Mouse (Mus musculus): ENCODE data around the gene Zan. TPM values are rescaled to one million over a fixed set of nuclear protein-coding genes. Genes with fewer than 3 reads are reported as not detected.

Gene Zan
- total RNA-seq, 1 experiment from 2014 or later = not detected

DNA sequence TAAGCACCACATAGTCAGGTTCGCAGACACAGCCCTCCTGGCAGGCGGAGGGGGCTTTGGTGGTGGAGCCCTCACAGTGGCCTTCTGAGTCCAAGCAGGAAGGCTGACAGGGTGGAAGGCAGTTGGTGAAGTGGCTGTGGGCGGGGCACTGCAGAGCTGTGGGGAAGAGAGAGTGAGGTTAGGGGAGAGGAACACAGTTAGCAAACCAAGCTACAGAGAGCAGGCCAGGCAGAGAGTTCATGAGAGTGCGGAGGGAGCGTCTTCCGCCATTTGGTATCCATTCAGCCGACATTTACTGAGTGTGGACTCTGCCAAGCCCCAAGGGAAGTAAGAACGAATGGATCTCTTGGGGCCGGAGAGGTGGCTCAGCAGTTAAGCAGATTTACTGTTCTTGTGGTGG, 57.8 kb downstream of the Zan start:
- DNase-seq = no peak

DNA sequence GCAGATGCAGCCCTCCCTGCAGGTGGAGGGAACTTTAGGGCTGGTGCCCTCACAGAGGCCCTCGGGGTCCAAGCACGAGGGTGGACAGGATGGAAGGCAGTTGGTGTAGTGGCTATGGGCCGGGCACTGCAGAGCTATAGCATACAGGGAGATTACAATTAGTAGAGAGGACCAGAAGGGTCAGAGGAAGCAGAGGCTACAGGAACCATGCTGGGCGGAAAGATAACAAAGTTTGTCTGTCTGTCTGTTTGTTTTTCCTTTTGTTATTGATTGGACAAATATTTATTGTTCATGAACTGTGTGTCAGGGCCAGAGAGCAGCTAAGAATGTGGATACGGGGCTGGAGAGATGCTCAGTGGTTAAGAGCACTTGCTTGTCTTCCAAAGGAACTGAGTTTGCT, 62.6 kb downstream of the Zan start:
- no peak for DNase-seq

DNA sequence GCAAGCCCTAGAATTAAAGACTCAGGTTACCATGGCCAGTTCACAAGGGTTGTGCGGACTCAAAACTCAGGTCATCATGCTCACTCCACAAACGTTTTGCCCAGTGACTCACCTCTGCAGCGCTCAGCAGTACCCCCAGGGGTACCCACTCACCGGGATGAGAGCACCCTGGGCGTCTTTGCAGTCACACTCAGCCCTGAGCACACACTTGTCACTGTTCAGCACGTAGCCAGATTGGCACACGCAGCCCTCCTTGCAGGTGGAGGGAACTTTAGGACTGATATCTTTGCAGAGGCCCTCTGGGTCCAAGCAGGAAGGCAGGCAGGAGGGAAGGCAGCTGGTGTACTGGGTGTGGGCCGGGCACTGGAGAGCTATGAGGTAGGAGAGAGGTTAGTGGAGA, 65.6 kb downstream of the Zan start:
- DNase-seq = no peak

DNA sequence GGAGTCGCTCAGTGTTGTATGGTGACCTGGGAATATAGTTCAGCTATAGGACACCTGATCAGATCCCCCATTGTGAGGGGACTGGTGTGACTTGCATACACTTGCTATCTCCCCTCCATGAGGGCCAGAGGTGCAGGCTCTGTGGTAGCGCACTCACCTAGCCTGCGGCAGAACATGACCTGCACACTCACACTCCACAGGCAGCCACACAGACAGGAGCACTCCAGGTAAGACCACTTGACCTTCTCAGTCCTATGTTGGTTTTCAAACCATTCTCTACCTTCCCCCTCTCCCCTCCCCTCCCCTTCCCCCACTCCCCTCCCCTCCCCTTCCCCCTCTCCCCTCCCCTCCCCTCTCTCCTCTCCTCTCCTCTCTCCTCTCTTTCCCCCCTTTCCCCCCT, 66.3 kb downstream of the Zan start:
- DNase-seq = no peak

DNA sequence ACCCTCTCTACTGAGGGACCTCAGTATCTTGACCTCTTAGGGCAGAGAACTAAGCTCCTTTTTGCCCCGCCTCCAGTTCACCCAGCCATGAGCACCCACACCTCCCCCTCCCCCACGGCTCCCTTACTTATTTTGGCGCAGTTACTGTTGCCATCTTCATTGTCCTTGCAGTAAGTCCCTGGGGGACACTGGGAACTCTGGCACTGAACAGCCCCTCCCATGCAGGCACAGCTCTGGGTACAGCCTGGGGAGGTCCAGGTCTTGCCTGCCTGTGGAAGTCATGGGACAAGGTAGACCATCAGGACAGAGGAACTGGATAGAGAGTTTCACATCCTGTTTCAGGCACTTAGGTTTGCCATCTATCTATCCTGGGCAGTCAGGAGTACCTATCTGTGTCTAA, 66.8 kb downstream of the Zan start:
- no peak for DNase-seq

DNA sequence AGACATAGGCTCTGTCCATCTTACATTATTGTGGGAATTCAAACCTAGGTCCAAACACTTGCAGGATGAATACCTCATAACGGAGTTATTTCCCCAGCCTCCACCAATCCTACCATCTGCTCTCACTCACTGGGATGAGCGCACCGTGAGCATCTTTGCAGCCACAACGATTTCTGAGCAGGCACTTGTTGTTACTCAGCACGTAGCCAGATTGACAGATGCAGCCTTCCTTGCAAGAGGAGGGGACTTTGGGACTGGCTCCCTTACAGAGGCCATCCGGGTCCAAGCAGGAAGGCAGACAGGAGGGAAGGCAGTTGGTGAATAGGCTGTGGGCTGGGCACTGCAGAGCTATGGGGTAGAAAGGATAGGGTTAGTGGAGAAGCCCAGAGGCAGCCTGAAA, 67.4 kb downstream of the Zan start:
- DNase-seq = no peak

DNA sequence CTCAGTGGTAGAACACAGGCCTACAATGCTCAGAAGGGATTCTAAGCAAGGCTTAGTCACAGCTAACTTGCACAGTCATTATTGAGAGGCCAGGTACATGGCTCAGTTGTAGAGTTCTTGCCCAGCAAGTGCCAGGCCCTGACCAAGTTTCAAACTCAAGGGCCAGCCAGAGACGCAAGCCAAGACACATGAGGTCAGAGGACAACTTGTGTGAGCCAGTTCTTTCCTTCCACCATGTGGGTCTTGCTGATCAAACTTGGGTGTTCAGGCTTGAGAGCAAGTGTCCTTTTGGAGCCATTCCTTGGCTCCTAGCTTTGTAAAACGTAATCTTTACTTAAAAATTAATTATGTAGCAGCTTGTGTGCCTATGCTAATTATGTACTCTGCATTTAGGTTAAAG, 72.8 kb downstream of the Zan start:
- DNase-seq = peak; percentile 44

DNA sequence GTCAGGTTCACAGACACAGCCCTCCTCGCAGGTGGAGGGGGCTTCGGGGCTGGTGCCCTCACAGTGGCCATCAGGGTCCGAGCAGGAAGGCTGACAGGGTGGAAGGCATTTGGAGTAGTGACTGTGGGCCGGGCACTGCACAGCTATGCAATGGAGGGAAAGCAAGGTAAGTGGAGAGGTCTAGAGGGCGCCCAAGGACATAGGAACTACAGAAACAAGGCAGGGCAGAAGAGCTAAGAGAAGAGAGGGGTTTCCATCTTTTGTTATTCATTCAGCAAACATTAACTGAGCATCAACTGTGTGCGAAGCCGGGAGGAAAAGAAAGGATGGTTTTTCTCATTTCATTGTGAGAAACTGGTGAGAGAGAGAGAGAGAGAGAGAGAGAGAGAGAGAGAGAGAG, 82.4 kb downstream of the Zan start:
- DNase-seq = no peak

DNA sequence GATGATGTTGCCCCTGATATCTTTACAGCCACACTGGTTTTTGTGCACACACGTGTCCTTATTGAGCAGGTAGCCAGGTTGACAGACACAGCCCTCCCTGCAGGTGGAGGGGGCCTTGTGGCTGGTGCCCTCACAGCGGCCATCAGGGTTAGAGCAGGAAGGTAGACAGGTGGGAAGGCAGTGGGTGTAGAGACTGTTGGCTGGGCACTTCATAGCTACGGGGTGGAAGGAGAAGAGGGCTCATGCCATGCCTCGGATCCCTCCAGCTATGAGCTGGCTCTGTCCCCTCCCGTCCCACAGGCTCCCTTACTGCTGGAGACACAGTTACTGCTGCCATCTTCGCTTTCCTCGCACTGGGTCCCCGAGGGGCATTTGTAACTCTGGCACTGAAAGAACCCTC, 85.2 kb downstream of the Zan start:
- DNase-seq = no peak

DNA sequence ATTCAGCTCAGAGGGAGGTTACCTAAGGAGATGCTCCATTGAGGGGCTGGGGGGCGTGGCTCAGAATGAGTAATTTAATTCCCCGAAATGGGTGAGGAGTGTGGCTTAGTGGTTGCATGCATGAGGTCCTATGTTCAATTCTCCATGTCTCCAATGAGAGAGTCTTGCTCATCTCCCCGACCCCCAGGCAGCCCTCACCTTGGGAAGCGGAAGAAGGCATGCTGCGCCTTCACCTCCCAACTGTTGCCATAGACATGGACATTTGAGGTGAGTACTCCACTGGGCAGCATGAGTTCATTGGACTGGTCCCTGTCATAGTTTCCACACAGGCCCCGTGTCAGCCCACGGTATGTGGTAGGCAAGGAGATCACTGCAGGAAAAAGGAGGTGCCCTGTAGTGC, 90.2 kb downstream of the Zan start:
- no peak for DNase-seq

DNA sequence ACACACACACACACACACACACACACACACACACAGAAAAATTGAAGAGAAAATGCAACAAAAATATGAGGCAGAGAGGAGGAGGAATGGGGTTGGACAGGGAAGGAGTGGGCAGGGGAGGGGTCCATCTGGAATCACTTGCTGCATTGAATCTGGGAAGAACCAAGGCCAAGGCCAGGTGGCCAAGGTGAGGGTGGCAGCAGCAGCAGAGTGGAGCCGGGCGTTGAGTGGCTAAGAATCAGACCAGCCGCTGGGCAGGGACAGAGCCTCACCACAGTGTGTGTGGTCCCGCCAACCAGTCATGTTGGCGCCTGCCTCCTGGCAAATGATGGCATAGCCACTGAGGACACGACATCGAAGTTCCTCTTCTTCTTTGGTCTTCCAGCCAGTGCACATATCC, 93.4 kb downstream of the Zan start:
- DNase-seq = no peak

DNA sequence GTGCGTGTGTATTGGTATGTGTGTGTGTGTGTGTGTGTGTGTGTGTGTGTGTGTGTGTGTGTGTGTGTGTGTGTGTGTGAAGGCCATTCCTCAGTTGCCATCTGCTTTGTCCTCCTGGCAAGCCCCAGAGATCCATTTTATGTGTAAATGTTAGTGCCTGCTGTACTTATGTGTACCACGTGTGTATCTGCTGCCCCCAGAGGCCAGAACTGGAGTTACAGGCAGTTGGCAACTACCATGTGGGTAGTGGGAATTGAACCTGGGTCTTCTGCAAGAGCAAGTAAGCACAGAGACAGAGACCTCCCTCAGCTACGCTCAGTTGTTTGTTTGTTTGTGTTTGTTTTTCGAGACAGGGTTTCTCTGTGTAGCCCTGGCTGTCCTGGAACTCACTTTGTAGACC, 95.7 kb downstream of the Zan start:
- peak; percentile 72 for DNase-seq

DNA sequence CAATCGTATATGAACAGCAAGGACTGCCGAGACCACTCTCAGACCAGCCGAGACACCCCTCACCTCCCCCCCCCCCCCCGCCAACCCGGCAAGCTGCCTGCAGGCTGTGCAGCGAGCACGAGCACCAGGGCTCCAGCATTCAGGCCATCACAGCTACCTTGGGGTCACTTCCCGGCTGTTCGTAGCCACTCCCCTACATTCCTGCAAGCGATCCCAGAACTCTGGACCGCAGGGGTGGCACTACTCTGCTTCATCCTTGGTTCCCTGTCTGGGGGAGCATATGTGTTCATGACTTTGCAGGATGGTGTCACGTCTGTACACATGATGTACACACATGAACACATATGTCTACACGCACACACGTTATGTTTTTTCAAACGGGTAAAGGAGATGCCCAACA, 99.3 kb downstream of the Zan start:
- no peak for DNase-seq

DNA sequence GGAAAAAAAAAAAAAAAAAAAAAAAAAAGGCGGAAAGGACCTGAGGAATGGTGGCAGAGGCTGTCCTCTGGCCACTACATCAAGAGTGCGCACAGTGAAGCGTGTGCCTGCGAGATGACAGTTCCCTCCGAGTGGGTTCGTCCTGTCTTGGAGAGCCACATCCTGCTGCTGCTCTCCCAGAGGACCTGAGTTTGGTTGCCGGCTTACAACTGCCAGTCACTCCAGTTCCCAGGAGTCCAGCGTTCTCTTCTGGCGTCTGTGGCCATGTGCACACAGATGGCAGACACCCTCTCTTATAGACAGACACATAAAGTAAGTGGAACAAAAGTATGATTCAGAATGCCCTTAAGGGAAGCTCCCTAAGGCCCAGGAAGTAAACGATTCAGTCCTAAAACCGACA, 99.7 kb downstream of the Zan start:
- peak; percentile 45 for DNase-seq

DNA sequence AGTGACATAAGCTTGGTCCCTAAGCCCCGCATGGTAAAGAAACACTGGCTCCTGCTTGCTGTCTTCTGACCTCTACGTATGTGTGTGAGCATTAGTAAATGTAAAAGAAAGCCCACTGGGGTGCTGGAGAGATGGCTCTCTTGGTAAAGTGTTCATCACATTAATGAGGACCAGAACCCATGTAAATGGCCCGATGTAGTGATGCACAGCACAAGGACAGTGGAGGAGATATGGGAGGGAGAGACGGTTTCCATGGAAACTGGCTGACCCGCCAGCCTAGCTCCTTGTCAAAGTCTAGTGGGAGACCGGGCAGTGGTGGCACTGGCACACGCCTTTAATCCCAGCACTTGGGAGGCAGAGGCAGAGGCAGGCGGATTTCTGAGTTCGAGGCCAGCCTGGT, 100.1 kb downstream of the Zan start:
- DNase-seq = no peak

DNA sequence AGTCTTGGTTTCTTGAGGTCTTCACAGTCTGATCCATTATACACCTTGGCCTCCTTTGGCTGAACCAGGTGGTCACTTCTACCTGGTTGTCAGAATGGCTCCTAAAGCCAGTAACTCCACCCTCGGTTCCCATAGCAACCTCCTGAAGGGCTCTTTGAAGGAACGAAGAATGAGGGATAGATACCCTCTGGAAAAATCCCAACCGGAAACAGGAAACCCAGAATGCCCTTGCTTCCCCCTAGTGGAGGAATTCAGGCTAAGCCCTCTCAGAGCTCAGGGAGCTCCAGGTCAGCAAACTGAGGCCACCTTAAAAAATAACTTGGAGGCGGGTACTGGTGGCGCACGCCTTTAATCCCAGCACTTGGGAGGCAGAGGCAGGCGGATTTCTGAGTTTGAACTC, 100.7 kb downstream of the Zan start:
- peak; percentile 46 for DNase-seq

DNA sequence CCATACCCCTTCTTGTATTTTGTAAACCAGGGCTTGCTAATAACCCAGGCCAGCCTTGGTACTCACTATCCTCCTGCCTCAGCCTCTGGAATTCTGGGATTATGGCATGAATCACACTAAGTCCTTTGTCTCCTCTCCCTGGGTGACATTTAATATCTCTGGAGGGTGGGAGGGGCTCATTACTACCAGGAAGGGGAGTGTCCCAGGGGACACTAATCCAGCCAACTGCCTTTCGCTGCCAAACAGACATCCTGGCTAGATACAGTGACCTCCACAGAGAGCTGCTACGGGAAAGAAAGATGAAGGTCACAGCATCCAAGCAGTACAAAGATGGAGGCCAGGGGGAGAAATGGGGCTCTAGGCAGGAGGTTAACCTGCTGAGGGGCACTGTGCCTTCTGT, 101.2 kb downstream of the Zan start:
- peak; percentile 80 for DNase-seq

DNA sequence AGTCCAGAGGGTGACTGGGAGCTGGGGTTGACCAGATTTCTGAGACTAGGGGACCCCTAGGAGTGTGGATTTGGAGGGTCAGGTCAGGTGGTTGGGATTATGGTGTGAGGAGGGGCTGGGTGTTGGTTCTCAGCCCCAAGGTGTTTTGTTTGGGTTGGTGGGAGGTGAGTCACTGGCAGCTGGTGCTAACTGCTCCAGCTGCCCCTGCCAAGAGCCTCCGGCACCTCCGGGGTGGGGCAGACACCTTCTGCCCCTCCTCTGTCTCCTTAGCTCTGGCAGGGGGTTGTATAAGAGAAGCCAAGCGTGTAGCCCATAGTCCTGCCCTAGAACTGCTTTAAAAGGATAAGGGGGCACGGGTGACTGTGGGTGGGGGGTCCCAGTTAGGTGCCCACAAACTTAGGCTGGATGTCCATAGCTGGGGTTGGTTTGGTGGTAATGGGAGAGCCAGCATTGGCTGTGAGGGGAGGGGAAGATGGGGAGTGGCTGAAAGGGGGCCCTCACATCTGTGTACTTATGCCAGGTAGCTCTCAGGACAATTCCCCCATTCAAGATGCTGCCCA, 102.3 kb downstream of the Zan start:
- DNase-seq = no peak

DNA sequence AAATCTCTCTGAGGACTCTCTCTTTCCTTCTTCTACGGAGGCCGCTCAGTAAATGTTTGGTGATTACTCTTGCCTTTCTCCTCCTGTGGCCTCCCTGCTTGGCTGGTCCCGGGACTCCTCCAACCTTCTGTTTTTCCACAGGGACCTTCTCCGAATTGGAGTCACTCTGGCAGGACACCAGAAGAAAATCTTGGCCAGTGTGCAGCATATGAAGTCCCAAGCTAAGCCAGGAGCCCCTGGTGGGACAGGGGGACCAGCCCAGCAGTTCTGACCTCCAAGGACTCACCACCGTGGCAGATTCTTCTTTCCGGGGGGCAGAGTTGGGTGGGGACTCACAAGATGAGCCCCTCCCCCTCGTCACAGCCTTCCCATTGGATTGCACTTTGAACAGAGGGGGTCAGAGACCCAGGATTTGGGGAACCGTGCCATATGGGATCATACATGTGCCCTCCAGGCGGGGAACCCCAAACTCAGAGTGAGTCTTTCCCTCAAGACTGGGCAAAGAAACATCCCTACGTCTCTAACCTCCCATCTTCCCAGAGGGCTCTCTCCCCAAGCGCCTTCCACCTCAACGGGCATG, 103.4 kb downstream of the Zan start:
- peak; percentile 31 for DNase-seq

DNA sequence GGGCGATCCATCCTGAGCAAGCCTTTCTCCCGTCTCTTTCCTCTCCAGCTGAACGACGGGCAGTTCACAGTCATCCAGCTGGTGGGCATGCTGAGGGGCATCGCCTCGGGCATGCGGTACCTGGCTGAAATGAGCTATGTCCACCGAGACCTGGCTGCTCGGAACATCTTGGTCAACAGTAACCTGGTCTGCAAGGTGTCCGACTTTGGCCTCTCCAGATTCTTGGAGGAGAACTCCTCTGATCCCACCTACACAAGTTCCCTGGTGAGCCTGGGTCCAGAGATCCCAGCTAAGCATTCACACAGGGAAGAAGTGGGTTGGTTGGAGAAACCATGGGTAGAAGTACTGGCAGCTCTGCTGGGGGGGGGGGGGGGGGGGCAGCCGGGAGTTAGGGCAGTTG, 107.2 kb downstream of the Zan start:
- DNase-seq = no peak

DNA sequence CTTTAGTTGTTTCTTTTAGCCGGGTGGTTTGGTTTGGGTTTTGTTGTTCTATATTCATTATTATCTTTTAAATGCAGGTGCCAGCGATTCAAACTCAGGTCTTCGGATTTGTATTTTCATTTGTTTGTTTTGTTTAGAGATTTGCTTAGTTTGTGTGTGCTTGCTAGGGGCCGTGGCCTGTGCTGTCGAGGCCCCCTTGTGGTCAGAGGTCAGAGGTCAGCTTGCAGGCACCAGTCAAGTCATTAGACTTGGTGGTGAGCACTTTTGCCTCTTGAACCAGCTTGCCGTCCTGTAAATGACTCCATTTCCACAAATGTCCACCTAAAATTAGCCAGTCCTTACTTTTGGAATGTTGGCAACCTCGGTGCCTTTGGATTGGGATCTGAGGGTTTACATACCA, 118.5 kb downstream of the Zan start:
- DNase-seq = no peak

DNA sequence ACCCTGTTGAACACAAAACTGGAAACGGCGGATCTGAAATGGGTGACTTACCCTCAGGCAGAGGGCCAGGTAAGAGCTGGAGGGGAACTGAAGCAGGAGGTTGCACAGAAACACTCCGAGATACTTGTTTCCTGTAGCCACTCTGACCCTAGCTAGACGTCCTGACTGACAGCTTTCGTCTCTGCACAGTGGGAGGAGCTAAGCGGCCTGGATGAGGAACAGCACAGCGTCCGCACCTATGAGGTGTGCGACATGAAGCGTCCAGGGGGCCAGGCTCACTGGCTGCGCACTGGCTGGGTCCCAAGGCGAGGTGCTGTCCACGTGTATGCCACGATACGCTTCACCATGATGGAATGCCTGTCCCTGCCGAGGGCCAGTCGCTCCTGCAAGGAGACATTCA, 122.8 kb downstream of the Zan start:
- DNase-seq = no peak

DNA sequence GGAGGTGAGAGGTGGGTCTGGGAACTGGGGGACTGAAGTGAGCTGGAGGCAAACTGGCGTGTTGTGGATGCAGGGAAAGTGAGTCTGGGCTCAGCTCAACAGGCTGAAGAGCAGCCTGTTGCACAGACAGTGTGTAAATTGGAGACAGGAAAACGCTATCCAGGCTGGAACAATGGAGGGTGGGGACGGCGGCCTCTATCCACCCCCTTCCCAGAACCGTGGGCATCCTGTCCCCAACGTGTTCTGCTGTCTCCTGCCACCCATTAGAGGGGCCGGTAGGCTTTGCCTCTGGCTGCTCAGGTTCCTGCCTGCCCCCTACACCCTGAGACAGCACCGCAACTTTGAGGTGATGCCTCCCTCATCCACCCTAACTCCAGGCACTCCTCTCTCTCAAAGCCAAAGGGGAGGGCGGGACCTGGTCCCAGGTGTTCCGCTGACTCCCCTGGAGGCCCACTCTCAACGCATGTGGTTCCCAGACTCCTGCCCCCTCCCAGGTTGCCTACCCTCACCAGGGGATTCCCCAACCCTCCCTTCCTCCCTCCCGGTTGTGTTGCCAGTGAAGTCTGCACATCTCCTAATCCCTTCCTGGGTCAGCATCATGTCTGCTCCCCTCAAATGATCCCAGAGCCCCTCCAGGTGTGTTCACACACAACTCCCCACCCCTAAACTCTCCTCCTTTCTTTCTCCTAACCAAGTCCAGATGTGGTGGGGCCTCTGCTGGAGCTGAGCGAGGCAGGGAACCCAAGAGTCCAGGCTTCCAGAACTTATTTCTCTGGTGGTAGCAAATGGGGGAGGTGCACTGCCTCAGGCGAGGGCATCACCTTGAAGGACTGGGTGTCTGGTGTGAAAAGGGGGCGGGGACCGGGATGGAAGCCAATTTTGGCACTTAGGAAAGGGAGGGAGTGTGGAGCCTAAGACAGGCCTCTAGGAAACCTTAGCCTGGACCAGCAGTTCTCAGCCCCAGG, 124.6 kb downstream of the Zan start:
- DNase-seq = peak; percentile 68

DNA sequence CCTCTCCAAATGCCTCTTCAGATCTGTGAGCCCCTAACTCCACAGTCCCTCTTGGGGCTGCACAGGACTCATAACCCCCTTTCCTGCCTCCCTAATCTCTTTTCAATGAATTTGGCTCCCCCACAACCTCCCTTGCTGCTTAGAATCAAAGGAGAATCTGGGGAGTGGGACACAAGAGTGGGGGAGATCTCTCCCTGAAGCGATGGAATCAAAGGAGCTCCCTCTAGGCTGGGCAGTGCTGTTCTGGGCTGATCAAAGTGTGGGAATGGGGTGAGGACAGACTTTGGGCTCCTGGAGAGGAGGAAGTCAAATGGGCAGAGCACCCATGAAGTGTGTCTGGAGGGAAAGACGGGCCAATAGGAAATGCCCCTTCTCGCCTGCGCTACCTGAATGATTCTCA, 125.5 kb downstream of the Zan start:
- no peak for DNase-seq

Data from adrenal gland, postnatal 14 days (tissue).